Mouse (Mus musculus) gastrocnemius, adult 8-10 months (tissue): ENCODE results near the gene Ccl11. TPM values are rescaled to one million over a fixed set of nuclear protein-coding genes. Genes with fewer than 3 reads are reported as not detected.

Experiments used
- DNase-seq, 2 experiments: peaks; one replicate each; pipeline ENCODE4 v3.0.0; 2022; ENCODE audit warnings: low spot score in 2 of 2
- total RNA-seq, 4 experiments: library from RNA; stranded (reverse); gene quantifications; 2 replicates each; pipeline ENCODE4 v1.2.4; 2022

Gene Ccl11
- 10 to 100 TPM; 13.0 to 23.4 (median 18.2) TPM for total RNA-seq

DNA sequence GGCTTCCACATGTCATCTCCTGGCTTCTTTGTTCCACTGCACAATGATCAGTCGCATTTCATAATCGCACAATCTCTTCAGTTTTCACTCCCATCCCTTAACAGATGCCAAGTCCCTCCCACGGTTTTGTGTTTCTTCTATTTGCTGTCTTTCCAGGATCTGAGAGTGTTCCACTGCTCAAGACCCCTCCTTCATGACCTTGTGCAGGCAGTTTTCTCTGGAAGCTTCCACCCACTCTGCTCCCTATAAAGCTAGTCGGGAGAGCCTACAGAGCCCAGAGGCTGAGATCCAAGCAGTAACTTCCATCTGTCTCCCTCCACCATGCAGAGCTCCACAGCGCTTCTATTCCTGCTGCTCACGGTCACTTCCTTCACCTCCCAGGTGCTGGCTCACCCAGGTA is at the start of gene Ccl11:
Ccl11 (plus strand) TSS at position 178 of the 400 bp plus-strand sequence.
- peak; percentile 40 for DNase-seq

DNA sequence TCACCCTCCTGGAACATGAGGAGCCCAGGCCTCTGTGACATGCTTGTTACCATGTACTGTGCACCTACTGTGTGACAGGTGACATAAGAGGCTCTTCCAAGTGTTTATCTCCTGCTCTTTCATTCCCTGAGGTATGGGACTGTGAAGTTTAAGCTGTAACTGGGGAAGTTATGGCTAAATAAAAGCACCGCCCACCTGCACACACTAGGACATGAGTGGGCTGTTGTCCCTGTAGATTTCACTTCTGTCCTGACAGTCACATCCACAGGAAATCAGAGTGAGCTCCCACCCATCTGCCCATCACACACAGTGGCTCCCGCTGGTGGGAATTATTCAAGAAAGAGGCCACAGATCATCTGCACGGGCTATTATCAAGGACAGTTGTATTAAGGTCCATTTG is 47.5 kb upstream of the Ccl11 start:
- no peak for DNase-seq

DNA sequence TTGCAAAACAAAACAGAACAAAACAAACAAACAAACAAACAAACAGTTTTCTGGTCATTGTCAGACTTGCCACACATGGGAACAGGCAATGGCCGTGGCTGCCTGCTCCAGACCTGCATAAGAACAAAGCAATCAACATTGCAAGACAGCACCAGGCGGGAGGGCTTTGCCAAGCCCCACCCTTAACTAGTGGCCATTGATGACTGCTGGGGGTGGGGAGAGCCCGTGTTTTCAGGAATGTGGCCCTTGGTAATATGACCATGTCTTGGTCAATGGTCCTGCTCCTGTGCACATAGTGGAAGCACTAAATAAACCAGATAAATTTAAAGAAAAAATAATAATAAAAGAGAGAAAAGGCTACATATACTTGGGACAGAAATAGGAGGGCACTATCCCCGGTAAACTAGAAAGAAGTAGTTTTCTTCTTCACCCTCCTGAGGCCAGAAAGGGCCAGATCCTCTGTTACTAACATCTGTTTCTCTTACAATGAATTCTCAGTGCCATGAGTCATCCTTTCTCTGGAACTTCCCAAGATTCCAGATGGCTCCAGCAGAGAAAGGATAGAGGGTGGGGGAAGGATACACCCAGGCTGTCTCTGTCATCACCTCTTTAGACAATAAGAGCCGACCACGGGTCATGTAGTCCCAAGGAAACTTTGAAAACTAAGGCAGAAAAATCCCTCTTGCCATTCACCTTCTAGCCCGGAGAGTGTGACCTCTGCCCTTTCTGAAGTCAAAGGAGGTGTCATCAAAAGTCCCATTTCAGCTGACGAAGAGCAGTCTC is 46.0 kb upstream of the Ccl11 start:
- no peak for DNase-seq

DNA sequence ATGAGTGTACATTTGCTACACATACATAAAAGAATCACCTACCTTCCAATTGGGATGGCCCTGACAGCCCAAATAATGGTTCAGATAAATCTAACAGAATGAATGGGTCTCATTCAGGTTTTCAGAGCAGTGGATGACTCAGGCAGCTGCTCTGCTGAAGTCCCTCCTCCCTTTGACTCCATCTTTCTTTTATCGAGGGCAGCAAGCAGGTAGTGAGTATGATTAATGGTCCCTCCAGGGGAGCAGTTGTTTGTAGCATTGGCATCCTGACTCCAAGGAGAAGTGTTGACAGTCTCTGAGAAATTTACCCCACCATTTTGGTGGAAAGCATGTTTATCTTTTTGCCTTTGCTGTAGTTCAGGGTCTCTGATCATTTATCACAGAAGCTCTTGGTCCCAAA is 43.9 kb upstream of the Ccl11 start:
- no peak for DNase-seq

DNA sequence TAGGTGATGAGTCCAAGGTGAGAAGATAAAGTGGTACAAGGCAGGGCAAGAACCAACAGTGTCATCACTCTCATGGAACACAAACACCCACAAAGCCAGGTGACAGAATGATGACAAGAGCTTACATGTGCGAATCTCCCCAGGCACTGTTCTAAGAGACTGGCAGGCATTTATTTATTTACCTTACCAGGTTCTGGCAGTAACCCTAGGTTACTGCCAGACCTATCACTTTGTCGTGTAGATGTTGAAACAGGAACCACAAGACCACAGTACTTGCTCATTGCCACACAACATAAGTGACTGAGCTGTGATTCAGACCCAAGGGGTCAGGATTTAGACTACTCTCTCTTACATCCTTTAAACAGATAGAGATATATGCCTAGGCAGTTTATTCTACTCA is 42.6 kb upstream of the Ccl11 start:
- no peak for DNase-seq

DNA sequence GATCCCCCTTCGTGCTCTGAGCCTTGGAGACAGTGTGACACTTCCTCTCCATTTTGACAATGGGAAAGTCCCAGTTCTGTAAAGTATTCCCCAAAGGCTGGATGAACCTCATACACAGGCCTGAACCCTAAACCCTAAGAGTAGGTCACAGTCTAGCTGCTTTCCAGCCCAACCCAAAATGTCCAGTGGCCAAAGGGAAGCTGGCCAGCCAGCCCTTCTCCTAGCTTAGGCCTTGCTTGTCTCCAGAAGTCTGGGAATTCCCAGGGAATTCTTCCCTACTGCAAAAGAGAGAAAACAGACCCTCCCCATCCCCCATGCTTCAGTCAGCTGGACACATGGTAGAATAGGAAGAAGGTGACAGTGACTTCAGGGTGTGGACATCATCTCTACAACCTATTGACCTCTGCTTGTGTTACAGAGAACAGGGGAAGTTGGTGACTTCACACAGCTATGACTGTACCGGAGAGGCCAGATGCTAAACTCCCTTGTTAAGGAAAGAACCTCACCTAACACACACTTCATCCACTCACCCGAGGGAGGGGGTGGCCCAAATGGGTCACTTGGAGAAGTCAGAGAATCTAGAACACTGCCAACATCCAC is 41.3 kb upstream of the Ccl11 start:
- no peak for DNase-seq

DNA sequence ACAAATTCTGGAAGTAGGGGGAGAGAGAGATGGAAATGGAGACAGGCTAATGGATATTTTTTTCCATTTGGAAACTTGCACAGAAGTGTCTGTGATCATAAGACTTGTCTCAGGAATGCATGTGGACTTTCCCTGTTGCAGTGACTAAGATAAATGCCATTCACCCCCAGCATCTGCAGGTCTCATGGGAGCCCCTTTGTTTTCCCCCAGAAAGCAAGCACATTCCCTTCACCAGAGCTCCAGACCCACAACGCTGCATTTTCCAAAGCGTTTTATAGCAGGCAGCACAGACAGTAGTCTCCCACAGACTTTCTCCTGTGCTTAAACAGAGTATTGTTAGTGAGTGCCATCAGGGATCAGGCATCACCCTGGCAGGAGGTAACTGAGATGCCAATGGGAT is 38.2 kb upstream of the Ccl11 start:
- DNase-seq = no peak

DNA sequence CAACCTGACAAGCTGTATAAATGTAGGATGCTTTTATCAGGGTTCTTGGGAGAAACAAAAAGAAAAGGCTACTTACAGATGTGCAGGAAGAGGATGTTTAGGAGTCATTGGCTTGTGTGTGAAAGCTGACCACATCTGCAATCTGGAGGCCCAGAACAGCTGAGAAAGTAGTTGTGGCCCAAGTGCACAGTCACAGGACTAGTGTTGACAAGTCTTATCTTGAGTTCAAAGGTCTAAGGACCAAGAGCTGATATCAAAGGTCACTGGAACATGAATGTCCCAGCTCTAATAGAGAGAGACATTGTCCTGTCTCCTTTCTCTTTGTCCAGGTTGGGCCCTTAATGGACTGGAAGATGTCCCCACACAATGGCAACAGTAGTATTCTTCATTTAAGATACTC is 37.8 kb upstream of the Ccl11 start:
- no peak for DNase-seq

DNA sequence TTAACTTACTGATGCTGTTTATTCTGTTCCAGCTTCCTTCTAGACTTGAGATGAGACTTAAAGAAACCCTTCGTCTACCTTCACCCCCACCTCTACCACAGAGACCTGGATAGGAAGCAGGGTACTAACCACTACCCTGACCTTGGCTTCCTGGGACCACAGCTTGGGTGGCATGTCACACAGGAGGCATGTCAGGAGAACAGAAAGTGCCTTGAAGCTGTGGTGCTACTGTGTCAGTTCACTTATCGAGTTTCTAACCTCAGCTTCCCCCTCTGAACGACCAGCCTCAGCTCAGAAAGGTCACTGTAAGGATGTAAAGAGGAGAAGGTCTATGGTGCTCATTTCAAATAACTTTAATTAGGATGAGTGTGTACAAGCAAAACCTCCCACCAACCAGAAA is 36.2 kb upstream of the Ccl11 start:
- no peak for DNase-seq

DNA sequence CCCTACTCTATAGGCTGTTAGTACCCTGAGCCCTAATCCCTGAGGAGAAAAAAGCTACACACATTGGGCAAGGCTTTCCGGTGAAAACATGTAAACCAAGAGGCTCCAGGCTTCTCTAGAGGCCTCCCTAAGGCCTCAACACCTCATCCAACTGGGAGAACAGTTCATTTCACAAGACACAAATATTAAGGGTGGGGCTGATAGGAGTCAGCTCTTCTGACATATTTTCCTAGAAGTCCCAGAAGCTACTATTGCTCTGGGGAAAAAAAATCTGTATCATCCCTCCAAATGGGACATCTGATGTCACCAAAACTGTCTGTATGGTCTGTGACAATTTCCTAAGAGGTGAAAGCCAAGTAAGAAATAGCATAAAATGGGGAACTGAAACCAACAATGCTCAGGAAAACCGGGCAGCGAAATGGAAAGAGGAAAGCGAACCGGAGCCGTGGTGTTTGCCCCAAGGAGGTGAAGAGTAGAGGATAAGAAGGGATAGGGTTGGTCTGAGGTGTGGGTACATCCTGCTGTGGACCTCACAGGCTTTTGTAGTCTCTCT is 35.0 kb upstream of the Ccl11 start:
- no peak for DNase-seq

DNA sequence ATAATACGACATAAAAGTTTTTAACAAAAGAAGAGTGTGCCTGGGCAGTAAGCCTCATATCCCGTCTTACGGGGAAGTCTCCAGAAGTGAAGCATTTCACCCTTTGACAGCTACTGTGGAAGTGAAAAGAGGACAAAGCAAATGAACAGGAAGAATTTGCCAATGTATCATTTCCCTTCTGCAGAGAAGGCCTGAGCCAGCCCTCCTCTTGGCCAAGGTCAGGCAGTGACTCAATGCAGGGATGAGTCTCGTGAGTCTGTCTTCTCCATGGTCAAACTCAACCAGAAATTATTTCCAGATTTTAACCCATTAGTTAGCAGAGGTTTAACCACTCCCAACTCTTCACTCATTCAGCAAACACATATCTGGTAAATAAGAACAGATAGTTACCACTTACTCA is 33.9 kb upstream of the Ccl11 start:
- no peak for DNase-seq

DNA sequence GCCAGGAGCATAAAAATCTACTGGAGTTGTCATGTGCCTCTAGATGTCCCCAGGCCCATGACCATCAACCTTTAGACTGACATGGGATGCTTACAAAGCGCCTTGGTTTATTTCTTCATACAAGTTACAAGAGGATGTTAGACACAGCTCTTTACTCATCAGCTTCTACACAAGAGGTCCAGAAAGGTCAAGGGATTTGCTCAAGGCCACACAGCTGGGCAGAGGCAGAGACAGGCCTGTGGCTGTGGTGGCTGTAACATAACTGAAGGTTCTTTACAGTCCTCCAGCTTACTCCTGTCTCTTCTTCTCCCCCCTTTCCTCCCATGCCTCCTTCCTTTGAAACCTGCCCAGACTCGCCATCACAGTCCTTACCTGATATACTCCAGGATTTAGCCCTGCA is 27.5 kb upstream of the Ccl11 start:
- no peak for DNase-seq

DNA sequence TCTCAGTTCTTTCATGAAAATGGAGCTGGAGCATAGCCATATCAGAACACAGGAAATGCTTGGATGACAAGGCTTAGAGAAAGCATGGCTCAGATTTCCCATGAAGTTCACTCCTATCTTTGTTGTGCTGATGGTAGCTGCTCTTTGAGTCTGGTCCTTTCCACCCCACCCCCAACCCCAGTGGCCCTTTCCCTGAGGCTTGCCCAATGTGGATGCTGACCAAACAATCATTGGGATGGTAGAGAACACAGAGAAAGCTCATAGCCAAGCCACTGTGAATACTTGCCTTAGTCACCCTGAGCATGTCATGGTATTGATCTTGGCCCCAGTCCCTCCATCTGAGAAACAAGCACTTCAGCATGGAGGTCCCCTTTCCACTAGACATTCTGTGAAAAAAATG is 25.5 kb upstream of the Ccl11 start:
- DNase-seq = no peak

DNA sequence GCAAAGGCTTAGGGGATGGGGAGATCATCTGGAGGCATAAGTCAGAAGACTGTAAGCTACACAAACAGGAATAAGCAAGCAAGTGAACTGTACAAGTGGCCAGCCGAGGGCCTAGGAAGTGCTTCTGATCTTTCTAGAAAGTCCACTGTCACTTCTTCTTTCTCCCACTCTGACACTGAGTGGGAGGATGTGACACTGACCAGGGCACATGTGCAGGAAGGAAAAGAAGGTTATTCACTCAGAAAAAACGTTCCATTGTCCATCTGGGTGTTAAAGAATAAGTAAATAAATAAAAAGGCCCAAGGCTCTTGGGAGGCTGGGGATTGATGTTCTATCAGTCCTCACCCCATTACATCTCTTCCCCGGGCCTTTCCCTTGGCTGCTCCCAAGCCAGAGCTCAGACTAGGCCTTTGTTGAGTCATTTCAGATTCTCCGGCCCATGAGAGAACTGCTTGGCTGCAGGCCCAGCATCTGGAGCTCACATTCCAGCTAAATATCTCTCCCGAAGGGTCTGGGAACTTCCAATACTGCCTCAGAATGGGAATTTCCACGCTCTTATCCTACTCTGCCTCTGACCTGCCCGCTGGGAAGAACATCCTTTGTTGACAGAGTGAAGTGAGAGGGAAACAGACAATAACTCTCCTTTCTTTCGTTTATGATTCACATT is 24.8 kb upstream of the Ccl11 start:
- DNase-seq = peak; percentile 71 to 85

DNA sequence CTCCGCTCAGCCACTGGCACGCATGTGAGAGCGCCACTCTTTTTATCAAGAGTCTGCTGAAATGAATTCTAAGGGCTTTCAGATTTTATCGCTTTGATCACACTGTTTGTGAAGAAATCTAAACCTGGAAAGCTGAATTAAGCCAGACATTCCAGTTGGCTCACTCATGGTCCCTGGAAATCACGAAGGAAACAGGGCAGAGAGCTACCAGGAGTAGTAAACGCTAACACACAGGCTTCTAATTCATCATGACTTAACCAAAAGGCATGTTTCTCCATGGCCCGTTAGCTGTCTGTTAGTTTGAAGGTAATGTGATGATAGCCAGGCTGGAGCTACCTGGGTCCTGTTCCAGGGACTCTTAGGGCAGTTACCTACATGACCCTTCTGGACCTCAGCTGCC is 23.2 kb upstream of the Ccl11 start:
- DNase-seq = no peak

DNA sequence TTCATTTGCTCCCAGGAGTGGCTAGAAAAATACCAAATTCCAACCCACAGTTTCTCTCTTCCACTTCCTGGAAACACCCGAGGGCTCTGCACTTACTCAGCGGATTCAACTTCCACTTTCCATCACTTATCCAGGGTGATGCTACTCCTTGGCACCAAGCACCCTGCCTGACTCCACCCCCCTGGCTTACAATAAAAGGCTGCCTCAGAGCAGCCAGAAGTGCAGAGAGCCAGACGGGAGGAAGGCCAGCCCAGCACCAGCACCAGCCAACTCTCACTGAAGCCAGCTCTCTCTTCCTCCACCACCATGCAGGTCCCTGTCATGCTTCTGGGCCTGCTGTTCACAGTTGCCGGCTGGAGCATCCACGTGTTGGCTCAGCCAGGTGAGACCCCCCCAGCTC is 22.3 kb upstream of the Ccl11 start, which contains the start of gene Ccl2:
Ccl2 (plus strand) TSS at position 216 of the 400 bp plus-strand sequence.
- DNase-seq = peak; percentile 74 to 79

DNA sequence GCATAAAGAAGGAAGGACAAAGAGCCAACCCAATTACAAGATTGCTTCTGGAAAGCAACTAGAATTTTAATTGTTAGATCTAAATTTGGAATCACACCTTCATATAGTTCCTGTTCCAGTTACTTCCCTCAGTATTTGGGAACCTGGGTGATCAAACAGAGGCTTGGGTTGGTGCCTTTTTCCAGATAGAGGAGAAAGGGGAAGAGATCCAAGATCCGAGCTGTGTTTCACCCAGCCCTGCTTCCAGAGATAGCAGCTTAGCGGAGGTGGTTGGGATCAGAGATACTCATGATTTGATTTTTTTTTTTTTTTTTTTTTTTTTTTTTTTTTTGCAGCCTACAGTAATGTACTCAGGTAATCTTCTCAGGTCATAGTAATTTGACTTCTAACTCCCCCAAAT is 21.8 kb upstream of the Ccl11 start:
- no peak for DNase-seq

DNA sequence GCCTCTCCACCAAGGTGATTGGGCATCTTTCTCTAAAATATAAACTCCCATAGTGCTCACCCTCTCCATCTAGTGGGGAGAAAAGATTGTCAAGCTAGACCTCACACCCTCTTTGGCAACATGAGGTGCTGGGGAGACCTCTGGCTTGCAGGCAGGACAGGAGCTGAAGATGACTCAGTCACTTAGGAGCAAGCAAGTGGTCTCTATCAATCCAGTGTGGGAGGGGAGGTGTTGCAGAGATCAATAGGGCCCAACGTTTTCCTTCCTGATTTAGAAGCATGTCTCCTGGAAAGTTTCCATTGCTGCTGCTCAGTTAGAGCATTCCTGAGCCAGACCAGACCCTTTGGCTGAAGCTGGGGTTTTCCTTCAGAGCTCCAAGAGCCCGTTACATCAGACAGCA is 19.1 kb upstream of the Ccl11 start, which contains the start of gene Gm17268:
Gm17268 (minus strand) TSS at position 28 of the 400 bp plus-strand sequence.
- no peak for DNase-seq

DNA sequence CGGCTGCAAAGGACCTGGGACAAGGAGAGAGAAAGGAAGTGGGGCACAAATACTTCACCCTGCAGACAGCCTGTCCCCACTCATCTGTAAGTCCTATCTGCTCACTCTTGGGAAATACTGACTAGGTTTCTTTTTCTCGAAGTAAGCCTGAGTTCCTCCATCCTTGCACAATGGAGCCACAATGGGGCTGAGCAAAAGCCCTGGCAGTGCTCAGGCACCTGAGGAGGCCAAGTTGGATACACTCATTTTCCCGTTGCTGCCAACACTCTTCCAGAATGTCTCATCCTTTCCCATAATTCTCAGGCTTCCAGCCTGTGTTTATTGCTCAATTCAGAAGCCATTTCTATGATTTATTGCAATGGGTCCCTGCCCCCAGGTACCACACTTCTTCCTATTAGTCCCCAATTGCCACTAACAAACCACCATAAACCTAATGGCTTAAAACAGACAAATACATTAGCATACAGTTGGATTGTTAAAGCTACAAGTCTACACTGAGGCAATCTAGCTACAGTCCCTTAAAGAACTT is 18.4 kb upstream of the Ccl11 start:
- no peak for DNase-seq

DNA sequence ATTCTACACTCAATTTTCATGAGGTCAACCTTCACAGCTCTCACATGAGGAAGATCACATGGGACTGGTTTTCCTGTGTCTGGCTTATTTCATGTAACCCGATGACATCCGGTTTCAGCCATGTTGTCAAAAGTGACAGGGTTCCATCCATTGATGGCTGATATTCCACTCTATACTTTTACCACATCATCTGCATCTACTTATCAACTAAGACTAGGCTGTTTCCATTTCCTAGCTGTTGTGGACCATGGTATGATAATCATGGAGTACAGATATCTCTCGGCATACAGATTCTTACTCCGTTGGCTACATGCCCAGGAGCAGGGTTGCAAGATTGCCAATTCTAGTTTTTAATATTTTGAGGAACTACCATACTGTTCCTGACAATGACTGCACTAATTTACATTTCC is 15.9 kb upstream of the Ccl11 start:
- no peak for DNase-seq

DNA sequence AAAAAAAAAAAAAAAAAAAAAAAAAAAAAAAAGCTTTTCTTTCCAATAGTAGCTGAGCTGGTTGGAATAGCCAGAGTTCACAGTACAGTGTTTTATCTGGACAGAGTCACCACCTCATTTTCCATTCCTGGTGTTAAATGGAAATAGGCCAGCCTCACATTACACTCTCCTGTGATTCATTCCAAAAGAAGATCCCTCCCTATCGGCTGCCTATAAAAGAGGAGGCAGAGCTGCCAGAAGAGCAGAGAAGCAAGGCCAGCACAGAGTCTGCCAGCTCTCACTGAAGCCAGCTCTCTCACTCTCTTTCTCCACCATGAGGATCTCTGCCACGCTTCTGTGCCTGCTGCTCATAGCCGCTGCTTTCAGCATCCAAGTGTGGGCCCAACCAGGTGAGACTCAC is 12.2 kb upstream of the Ccl11 start, which contains the start of gene Ccl7:
Ccl7 (plus strand) TSS at position 242 of the 400 bp plus-strand sequence.
- peak; percentile 39 to 52 for DNase-seq
